Mouse (Mus musculus) cerebellum, adult 11 months (tissue): ENCODE results near the gene Nfic.

Experiments
- DNase-seq: peaks from one replicate; pipeline ENCODE4 v3.0.0; 2022

Gene Nfic

GRCm38 (mm10) chr10:81401521-81402226, 53.8 kb downstream of the Nfic start:
- peak; percentile 61 for DNase-seq

GRCm38 (mm10) chr10:81401205-81401520, 54.3 kb downstream of the Nfic start:
- no peak for DNase-seq

GRCm38 (mm10) chr10:81400371-81401204, 54.8 kb downstream of the Nfic start:
- peak; percentile 88 for DNase-seq

- DNase-seq, result no peak
Observed at GRCm38 (mm10) chr10:81399798-81400308, 55.6 kb downstream of the Nfic start.

- no peak for DNase-seq
Observed at GRCm38 (mm10) chr10:81399296-81399695, 56.1 kb downstream of the Nfic start.

- no peak for DNase-seq
Observed at GRCm38 (mm10) chr10:81396749-81397148, 58.7 kb downstream of the Nfic start.

- no peak for DNase-seq
Observed at GRCm38 (mm10) chr10:81395865-81396264, 59.6 kb downstream of the Nfic start.

- peak; percentile 73 for DNase-seq
Observed at GRCm38 (mm10) chr10:81395127-81395526, 60.3 kb downstream of the Nfic start.

GRCm38 (mm10) chr10:81393456-81394063, 61.9 kb downstream of the Nfic start:
- DNase-seq, result no peak

- no peak for DNase-seq
Observed at GRCm38 (mm10) chr10:81392781-81393185, 62.7 kb downstream of the Nfic start, which contains the start of gene Smim24. Gene Smim24, plus strand, starts transcription at chr10:81393051.

GRCm38 (mm10) chr10:81392270-81392669, 63.2 kb downstream of the Nfic start:
- no peak for DNase-seq

GRCm38 (mm10) chr10:81390678-81390965, 64.8 kb downstream of the Nfic start:
- no peak for DNase-seq

- peak; percentile 74 for DNase-seq
Observed at GRCm38 (mm10) chr10:81389801-81390677, 65.4 kb downstream of the Nfic start.

GRCm38 (mm10) chr10:81389373-81389772, 66.1 kb downstream of the Nfic start:
- no peak for DNase-seq

GRCm38 (mm10) chr10:81388505-81389055, 66.9 kb downstream of the Nfic start, which contains the start of gene Gm48552:
Gene Gm48552, plus strand, starts transcription at chr10:81389005.
- DNase-seq, result no peak

GRCm38 (mm10) chr10:81387716-81388115, 67.7 kb downstream of the Nfic start:
- no peak for DNase-seq

GRCm38 (mm10) chr10:81385603-81386306, 69.7 kb downstream of the Nfic start:
- no peak for DNase-seq

- no peak for DNase-seq
Observed at GRCm38 (mm10) chr10:81384605-81384982, 70.8 kb downstream of the Nfic start.

- DNase-seq, result peak; percentile 99
Observed at GRCm38 (mm10) chr10:81383802-81384604, 71.4 kb downstream of the Nfic start, which contains the start of the genes Dohh and Gm48551. Gene Dohh, plus strand, starts transcription at chr10:81384428. Gene Gm48551, plus strand, starts transcription at chr10:81384466.

- DNase-seq, result no peak
Observed at GRCm38 (mm10) chr10:81382039-81382438, 73.4 kb downstream of the Nfic start.
